Mouse (Mus musculus): Measurements from ENCODE around the gene Slc38a5.

Gene Slc38a5

DNA sequence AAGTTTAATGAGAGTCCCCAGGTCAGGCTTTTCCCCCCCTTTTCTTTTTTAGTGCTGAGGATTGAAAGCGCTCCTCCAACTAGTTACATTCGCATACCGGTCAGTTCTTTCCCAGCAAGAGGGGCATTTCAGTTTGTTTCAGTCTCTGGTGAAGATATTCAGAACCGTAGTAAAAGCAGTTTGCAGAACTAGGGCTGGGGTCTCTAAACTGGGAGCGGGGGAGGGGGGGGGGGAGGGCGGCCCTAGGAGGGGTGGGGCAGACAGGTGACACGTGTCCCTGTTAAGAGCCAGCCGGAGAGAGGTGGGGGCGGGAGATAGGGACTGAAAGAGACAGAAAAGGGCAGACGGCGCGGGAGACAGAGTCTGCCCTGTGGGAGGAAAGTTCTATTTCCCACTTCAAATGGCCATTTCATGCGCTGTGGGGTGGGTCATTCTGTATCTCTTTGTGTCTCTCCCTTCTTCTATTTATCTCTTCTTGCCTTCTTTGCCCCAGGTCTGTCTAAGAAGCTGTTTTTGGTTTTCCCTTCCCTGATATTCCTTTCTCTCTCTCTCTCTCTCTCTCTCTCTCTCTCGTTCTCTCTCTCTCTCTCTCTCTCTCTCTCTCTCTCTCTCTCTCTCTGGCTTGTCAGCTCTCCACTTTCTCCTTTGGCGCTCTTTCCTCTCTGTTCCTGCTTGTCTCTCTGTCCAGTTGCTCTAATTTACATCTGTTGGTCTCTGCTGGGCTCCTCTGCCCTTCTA is at the start of gene Slc38a5:
Gene Slc38a5, plus strand, starts transcription at position 51 of the 738 bp plus-strand sequence.
- in situ Hi-C loops (cut with MboI, MseI), result no loop called here

DNA sequence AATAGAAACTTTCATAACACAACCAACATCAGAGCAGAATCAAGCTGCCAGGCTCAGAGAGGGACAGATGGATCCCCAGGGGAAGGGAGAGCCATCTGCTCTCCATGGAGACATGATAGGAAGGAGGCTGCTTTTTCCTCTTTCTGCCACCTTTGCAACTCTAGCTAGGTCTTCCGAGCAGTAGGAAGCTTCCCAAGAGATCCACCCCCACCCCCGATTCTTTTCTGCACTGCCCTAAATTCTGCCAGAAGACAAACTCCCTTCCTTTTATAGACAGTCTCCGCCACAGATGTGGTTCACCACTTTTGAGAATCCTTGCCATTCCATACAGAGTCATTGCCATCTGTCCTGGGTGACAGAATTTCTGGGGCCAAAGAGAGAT is 48.6 kb upstream of the Slc38a5 start:
- in situ Hi-C loops (cut with MboI, MseI), result no loop called here

DNA sequence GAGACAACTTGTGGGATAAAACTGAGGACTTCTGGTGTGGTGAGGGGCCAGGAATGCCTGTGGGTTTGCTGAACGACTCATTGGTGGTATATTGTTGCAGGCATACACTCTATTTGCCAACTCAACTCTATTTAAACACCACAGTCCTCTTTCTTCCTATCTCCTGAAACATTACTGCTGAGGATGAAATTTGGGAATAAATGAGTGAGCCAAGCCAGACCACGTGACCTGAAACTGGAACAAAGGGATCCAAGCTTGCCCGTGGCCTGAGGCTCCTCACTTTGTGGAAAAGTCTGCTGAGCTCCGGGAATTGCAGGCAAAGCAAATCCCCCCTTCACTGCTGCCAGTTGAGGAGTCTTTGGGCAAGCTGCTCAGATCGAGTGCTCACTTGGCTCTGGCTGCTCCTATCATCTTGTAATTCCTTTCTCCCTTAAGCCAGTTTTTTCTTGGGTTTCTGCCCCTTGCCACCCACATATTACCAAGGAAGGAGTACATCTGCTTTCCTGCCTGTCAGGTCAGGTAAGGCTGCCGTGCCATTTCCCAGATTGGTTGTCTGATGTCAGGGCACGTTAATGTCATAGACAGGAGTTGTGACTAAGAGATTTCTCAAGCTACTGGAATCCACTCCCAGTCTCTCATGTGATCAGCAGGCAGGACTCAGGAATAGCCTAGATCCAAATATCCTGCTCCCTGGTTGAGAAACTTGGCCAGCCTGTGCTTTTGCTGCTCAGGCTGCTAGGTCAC is 48.1 kb upstream of the Slc38a5 start:
- in situ Hi-C loops (cut with MboI, MseI), result no loop called here

DNA sequence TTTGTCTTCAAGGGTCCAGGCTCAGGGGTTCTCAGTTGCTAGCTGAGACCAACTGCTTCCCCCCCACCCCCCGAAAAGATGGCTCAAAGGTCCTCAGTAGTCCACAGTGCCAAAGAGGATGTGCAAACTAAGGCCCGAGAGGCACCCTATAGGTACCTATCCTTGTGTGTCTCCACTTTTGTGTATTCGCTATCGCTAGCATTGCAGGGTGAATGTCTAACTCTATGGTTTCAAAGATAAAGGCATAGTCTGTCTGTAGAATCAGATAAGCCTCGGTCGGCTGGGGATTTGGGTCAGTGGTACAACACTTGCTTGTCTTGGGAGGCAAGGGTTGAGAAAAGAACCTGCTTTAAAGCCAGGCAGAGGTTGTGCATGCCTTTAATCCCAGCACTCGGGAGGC is 47.5 kb upstream of the Slc38a5 start:
- in situ Hi-C loops (cut with MboI, MseI), result no loop called here

DNA sequence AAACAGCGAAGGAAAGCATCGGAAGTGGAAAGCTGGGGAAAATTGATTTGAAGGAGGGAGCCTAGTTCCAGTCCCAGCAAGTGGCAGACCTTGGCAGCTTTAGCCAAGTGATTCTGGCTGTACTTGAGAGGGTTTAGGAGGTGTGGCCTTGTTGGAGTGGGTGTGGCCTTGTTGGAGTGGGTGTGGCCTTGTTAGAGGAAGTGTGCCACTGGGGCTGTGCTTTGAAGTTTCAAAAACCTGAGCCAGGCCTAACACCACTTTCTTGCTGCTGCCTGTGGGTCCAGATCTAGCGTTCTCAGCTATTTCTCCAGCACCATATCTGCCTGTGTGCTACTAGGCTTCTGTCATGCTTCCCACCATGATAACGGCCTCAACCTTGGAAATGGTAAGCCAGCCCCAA is 40.7 kb upstream of the Slc38a5 start:
- in situ Hi-C loops (cut with MboI, MseI), result no loop called here

DNA sequence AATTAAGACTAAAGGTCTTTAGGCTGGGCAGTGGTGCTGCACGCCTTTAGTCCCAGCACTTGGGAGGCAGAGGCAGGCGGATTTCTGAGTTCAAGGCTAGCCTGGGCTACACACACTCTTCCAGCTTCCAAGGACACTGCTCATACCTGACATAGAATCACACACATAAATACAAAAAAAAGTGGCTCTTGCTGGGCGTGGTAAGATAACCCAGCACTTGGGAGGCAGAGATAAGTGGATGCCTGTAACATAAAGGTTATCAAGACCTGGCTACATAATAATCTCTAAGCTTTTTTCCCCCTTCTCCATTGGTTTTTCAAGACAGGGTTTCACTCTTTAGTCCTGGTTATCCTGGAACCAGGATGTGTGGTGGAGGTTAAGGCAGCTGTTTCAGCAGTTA is 37.3 kb upstream of the Slc38a5 start:
- in situ Hi-C loops (cut with MboI, MseI), result no loop called here

DNA sequence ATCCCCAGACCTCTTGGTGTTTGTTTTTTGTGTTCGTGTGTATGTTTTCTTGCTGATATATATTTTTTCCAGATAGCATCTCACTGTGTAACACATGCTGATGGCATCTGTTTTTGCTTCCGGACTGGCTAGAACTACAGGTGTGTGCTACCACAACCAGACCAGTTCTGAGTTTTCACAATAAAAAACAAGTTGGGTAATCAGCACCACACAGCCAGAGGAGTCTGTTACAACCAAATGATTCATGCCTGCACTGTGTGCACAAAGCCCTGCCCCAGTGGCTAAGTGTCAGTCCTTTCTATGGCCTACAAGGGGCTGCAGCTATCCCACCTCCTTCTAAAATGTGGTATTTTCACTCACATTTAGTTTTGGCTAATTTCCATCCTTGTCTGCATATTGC is 34.2 kb upstream of the Slc38a5 start:
- in situ Hi-C loops (cut with MboI, MseI), result no loop called here

DNA sequence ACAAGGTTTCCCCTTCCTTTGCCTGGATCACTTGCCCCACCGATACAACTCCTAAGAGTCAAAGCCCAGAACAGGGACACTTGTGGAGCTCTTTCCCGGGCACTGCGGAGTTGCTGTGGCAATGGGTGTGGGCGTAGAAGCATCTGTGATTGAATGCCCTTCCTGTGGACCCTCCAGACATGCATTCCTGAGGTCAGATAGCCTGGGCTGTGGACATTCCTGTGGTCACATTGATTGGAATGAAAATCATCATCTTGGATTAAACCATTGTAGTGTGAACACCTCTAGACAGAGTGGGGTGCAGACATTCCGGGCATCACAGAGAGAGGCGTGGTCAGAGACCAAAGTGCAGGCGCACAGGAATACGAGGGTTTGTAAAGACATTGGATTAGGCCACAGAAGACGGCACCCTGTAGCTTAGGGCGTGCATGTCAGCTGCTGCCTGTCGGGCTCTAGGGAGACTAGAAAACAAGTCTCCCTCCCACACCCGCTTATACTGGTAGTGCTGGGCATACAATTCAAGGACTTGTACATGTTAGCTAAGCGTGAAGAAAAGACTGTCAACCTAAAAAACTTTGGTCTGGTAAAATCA is 32.0 kb upstream of the Slc38a5 start:
- in situ Hi-C loops (cut with MboI, MseI), result no loop called here

DNA sequence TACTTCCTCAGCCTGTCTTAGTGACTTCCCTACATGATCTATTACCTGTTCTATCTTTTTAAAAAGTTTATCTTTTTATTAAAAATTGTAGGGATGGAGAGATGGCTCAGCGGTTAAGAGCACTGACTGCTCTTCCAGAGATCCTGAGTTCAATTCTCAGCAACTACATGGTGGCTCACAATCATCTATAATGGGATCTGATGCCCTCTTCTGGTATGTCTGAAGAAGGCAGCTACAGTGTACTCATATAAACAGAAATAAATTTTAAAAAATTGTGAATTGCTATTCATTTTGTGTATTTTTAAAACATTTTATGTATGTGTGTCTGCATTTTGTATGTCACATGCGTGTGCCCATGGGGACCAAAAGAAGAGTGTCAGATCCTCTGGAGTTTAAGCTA is 23.3 kb upstream of the Slc38a5 start:
- in situ Hi-C loops (cut with MboI, MseI), result no loop called here

DNA sequence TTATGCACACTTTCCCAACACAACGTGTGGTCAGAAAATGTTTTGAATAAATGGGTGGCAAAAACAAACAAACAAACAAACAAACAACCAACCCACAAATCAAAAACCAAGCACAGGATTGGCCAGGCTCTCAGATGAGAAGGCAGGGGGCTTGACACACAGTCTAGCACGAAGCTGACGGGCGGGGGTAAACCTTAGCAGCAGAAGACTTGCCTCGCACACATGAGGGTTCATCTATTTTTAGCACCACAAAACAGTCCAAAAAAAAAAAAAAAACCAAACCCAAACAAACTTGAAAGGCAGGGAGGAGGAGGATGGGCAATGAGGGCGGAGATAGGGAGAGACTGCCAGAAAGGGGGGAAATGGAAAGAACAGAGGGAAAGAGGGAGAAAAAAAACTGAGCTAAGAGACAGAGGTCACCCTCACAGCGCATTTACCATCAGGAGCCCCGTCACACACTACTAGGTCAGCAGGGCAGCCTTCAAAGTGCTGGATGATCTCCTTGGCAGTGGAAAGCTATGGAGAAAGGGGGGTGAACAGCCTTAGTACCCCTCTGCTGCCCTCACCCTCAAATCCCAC is 22.3 kb upstream of the Slc38a5 start:
- in situ Hi-C loops (cut with MboI, MseI), result no loop called here

DNA sequence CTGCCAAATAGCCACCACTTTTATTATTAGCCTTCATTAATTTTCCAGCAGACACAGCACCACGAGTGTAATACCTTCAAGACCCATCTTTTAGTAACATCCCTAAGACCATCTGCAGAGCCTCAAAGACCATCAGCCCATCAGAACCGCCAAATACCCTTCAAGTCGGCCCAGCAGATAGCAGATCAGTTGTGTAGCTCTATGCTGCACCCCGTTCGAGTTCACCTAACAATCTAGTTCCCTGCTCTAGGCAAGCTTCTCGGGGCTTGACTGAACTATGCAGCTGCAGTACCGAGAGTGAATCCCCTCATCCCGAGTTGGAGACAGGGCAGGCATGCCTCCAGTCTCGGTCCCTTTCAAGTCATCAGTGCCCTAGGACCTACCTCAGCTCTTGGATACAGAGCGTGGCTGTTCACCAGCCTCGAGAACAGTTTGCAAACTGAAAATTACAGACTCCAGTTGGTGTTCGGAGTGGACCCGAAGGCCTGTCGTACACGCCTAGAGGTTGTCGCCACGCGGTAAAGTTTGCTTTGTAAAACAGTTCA is 19.1 kb upstream of the Slc38a5 start:
- in situ Hi-C loops (cut with MboI, MseI), result loop anchor here in 1 of 2 experiments (5.0 kb wide), 1 partner anchor 1965 kb away; the partner anchor contains the start of gene Rpgr

DNA sequence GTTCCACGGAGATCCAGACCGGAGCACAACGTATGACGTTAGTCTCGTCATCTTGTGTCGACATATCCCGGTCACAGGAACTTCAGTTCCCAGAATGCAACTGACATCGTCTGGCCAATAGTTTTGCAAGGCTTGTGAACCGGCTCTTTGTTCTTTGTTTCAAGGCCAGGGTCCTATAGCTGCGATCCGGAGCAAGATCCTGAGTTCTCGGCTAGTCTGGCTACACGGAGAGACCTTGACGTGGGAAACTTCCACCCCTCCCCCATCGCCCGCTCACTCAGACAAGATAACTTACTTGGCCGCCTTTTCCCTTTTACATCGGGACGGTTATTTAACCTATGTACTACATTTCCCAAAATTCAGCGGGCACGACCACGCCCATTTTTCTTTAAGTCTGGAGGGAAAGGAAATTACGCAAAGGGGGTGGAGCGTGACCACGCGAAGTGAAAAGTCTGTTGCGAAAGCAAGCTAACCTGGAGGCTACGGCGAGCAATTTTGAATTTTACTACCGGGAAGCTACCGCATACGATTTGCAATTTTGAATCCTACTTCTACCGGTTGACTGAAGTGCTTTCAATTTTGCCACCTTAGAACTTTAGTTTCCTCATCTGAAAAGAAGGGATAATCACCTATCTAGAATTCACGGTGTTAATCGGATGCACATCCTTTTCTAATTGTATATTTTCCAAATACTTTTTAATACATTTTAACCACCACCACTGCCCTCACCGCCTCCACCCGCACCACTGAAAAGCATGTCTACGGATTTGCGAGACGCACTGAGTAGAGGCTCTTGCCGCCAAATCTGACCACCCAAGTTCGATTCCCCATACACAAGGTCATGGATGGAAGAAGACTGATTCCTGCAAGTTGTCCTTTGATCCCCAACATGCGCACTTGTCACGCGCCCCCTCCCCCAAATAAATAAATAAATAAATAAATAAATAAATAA is 18.3 kb upstream of the Slc38a5 start, which contains the start of gene Ftsj1:
Gene Ftsj1, minus strand, starts transcription at position 73 of the 952 bp plus-strand sequence.
- in situ Hi-C loops (cut with MboI, MseI), result loop anchor here in 1 of 2 experiments (5.0 kb wide), 1 partner anchor 1965 kb away; the partner anchor contains the start of gene Rpgr

DNA sequence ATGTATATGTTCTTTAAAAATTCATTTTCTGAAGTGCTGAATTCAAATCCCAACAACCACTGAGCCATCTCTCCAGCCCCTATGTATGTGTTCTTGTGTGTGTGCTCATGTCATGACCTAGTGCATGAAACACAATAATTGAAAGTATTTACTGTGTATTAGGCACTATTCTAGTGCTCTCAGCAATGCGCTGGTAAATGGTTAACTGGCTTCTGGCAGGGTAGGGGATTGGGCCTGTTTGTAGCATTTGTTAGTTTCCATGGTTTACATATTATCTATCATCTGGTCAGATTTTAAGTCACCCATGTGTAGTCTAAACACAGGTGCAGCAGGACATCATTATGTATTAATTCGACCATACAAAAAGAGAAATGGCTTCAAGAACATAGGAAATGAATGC is 17.2 kb upstream of the Slc38a5 start:
- in situ Hi-C loops (cut with MboI, MseI), result loop anchor here in 1 of 2 experiments (5.0 kb wide), 1 partner anchor 1964 kb away; the partner anchor contains the start of gene Rpgr

DNA sequence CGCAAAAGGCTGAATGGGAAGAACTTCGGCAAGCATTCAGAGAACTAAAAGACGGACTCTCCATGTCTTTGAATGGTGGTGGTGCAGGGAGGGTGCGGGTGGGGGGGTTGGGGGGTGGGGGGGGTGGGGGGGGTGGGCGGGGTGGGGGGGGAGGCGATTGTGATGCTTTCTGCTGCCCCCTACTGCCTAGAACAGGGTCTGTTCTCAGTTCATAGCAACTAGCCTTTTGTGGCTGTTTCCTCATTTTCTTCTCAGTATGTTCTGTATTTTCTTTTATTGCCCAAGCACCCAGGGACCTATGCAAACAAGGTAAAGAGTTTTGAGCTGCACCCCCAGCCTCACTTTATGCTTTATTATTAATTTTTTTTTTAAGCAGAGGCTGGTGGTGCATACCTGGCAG is 15.1 kb upstream of the Slc38a5 start:
- in situ Hi-C loops (cut with MboI, MseI), result no loop called here

DNA sequence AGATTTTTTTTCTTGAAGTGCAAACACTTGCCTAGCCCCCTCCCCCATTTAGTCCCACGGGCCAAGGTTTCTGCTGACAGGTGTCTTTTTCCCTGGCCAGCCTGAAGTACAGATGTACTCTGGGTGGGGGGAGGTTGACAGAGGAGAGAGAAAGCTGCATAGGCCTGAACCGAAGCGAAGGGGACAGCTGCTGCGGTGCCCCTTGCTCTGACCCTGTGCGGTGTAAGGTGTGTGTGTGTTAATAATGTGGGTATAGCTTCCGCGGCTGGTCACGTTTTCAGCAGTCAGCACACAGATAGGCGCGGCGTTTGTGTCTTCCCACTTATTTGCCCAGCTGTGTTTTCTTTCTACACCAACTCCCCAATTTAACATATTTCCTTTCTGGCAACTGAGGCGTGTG is 11.5 kb upstream of the Slc38a5 start:
- in situ Hi-C loops (cut with MboI, MseI), result no loop called here

DNA sequence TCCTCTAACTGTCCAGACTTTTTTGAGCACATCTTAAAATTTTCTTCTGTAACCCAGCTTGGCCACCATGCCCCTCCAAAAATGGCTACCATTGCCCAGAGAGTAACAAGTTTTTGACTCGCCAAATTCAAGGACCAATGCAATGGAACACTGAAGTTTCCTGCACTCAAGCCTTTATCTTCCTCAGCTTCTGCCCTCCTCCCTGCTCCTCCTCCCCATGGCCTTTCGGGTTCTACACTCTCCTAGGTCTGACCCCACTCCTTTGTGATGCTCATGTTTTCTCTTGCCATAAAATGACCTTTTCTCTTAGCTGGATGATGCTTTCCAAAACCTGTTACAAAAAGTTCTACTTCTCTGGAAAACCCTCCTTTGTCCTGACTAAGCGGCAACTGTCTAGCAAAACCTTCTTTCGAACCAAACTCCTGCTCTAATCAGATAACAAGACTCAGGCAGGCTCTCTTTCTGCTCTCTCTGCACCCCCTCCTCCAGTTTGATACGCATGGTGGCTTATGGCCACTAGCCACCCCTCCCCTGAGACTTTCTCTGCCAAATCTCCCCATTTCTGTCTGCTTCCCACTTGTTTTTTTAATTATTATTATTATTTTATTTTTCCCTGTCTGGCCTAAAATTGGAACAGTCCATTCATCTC is 7.7 kb upstream of the Slc38a5 start:
- in situ Hi-C loops (cut with MboI, MseI), result no loop called here

DNA sequence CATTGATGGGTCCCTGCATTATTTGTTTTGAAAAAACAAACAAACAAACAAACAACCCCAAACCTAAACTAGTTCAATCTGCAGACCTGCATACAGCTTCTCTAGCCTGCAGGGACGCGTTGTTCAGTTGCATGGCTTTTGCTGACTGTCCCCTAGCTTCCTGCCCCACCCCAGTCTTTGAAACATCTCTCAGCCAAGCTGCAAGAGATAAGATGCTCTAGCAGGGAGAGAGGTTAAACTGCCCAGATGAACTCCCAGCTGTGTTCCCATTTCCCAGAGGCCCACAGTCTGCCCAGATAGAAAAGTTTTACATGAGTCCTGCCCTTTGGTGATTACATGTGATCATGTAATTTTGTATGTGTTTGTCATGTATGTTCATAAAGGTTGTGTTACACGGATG is 6.7 kb upstream of the Slc38a5 start:
- in situ Hi-C loops (cut with MboI, MseI), result no loop called here

DNA sequence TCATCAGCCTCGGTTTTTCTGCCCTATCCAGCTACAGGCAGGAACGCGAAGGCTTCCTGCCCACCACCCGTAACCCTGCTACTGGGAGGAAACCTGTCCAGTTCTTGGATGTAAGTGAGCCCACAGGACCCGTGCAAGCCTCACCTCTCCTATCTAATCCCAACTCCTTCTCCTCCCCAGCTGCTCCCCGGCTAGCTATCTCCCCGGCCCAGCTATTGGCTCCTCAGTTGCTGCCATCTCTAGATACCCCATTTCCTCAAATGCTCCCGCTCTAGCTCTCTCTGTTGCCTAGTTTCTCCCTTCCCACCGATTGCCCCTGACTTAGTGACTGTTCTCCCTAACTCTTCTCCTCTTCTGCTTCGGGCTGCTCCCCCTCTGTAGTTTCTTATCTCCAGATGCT is 1.1 kb downstream of the Slc38a5 start:
- in situ Hi-C loops (cut with MboI, MseI), result no loop called here

DNA sequence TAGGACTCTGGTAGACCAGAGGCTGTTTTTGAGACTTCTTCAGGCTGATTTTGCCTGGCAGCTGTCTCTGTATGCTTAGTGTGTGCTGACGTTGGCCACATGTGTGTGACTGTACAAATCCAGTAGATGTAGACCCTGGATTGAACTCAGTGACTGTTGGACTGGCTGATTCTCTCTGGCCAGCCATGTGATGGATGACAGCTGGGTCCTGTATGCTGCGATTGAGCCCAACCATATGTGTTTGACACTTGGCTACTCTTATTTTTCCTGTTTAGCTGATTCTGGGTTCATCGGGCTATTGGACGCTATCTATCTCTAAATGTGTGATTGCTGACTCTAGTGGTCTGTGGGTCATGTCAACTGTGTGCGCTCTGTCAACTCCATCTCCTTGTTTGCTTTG is 3.1 kb downstream of the Slc38a5 start:
- in situ Hi-C loops (cut with MboI, MseI), result no loop called here

DNA sequence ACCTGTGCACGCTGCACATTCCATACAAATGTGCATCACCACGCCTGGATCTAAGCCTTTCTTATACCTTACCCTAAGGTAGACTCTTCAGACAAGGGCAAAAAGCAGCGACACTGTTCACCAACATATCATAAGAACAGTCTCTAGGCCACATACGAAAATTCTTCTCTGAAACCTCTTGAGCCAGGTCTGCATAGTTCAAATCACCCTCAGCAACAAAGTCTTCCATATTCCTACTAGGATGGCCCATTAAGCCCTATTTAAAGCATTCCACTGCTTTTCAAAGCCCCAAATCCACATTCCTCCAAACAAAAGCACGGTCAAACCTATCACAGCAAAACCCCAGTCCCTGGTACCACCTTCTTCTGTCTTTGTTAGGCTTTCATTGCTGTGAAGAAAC is 17.7 kb downstream of the Slc38a5 start:
- in situ Hi-C loops (cut with MboI, MseI), result no loop called here
